Mouse (Mus musculus) midbrain, embryonic 14.5 days (tissue): ENCODE measurements at regions not wholly inside any gene's neighbourhood (a gene's known extent, or its start where the extent isn't known, plus 50 kb on each side); places are given as distances from the start of the nearest gene placed in this dataset.

Experiments
- ATAC-seq: fragments of 200-750 bp; cut with Nextera tagmentation; 2 replicates; pipeline ENCODE4 v1.8.0; 2017; ENCODE audit warnings: moderate number of reproducible peaks, moderate library complexity; ENCODE audit not compliant: low FRiP score, low TSS enrichment
- DNase-seq: peaks from one replicate; pipeline ENCODE4 v3.0.0-alpha.2; 2015
- H3K27ac ChIP-seq: fragments of 300-500 bp; sonication (generic); replicated peaks from 2 replicates; pipeline ENCODE4 v1.5.1; 2014; ENCODE audit warnings: mild to moderate bottlenecking, low read depth, low read length, moderate library complexity
- H3K27me3 ChIP-seq: fragments of 300-500 bp; sonication (generic); 2 replicates; pipeline ENCODE4 v1.6.1; 2014; ENCODE audit warnings: low read length, control low read depth, mixed read lengths; ENCODE audit not compliant: control insufficient read depth, insufficient read depth
- H3K36me3 ChIP-seq: fragments of 300-500 bp; sonication (generic); 2 replicates; pipeline ENCODE4 v1.6.1; 2014; ENCODE audit warnings: low read length, control low read depth; ENCODE audit not compliant: control insufficient read depth, insufficient read depth
- H3K4me1 ChIP-seq: fragments of 300-500 bp; sonication (generic); 2 replicates; pipeline ENCODE4 v1.6.1; 2014; ENCODE audit warnings: mild to moderate bottlenecking, antibody characterized with exemption, low read length, control low read depth; ENCODE audit not compliant: control insufficient read depth, insufficient read depth
- H3K4me2 ChIP-seq: fragments of 300-500 bp; sonication (generic); 2 replicates; pipeline ENCODE4 v1.6.1; 2014; ENCODE audit warnings: mild to moderate bottlenecking, low read length, moderate library complexity
- H3K4me3 ChIP-seq: fragments of 300-500 bp; sonication (generic); replicated peaks from 2 replicates; pipeline ENCODE4 v1.5.1; 2014; ENCODE audit warnings: low read depth, low read length
- H3K9ac ChIP-seq: fragments of 300-500 bp; sonication (generic); replicated peaks from 2 replicates; pipeline ENCODE4 v1.6.1; 2014; ENCODE audit warnings: mild to moderate bottlenecking, low read length, moderate library complexity
- H3K9me3 ChIP-seq: fragments of 300-500 bp; sonication (generic); 2 replicates; pipeline ENCODE4 v1.6.1; 2016; ENCODE audit warnings: low read length, control low read depth, mixed read lengths; ENCODE audit not compliant: control insufficient read depth
- WGBS: fragments of 180-500 bp; shearing (Covaris S2); extraction: QIAGEN DNeasy Blood & Tissue Kit; methylation state at CpG from one replicate; pipeline ENCODE4 v1.1.7; 2014; 5-methylcytosine and 5-hydroxymethylcytosine counted together

DNA sequence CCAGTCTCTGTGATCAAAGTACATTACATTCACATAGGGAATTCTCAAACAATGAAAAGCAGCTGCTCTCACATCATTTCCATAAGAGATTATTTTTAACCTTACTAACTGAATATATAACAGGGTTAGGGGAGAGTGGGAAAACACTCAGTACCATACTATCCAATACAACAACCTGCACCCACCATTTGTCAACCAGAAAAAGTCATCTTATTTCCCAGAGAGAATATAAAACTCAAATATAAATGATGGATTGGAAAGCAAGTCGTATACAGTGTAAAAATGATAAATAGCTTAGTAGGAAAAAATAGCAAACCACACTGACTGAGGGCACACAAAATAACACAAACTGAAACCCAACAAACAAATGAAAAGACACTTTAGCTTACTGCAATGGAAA lies 169.4 kb upstream of the Adamts3 start:
- H3K4me1 ChIP-seq: no peaks in the 10 kb centered on the region
- no peaks in the 10 kb centered on the region for H3K27me3 ChIP-seq
- H3K36me3 ChIP-seq: no peaks in the 10 kb centered on the region
- H3K9ac ChIP-seq: no peak overlapping the region
- no peak for DNase-seq
- 70% methylated on average over 1 of the region's 1 CpGs for WGBS
- no peak overlapping the region for H3K27ac ChIP-seq
- H3K4me2 ChIP-seq: no peak overlapping the region
- no peak for ATAC-seq
- no peaks in the 10 kb centered on the region for H3K9me3 ChIP-seq
- no peak overlapping the region for H3K4me3 ChIP-seq

DNA sequence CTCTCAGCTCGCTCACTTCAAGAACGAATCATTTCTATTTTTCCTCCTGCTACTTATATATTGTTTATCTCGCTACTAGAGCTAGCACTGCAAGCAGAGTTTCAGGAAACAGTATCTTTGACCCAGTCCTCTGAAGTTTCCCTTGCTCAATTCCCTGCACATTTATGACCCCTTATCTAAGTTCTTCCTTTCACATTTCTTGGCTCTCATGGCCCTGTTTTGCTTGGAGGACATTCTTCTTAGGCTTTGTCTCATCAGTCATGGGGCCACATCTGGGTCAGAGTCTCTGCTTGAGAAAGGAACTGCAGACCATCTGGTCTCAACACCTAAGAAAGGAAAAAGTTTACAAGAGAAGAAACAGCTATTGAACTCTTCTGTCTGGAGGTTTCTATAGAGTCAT lies 166.7 kb upstream of the Adamts3 start:
- WGBS: 87% methylated on average over 3 of the region's 3 CpGs
- Histone ChIP-seq H3K27ac (no peak overlapping the region), H3K4me3 (no peak overlapping the region), H3K4me1 (no peaks in the 10 kb centered on the region), H3K9me3 (no peaks in the 10 kb centered on the region), H3K4me2 (no peak overlapping the region), H3K9ac (no peak overlapping the region), H3K36me3 (no peaks in the 10 kb centered on the region), H3K27me3 (no peaks in the 10 kb centered on the region)
- no peak for DNase-seq
- no peak for ATAC-seq

DNA sequence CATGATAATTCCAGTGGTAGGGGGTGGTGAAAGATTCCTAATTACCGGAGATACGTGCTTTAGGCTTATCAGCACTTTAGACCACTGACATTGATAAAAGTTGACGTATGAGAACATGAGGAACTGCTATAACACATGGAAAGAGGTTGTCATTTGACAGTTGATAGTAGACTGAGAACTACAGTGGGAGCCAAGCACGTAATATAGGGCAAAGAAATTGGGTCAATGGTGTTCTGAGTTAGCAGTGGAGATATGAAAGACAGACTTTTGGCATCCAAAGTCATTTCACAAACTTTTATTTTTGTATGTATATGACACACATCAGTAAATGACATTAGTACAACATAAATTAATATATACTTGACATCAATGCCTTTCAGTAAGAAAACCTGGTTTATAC lies 159.6 kb upstream of the Adamts3 start:
- no peaks in the 10 kb centered on the region for H3K9me3 ChIP-seq
- no peaks in the 10 kb centered on the region for H3K4me1 ChIP-seq
- DNase-seq (no peak), ATAC-seq (no peak)
- 85% methylated on average over 4 of the region's 4 CpGs for WGBS
- H3K27ac ChIP-seq: no peak overlapping the region
- H3K27me3 ChIP-seq: no peaks in the 10 kb centered on the region
- H3K9ac ChIP-seq: no peak overlapping the region
- no peak overlapping the region for H3K4me2 ChIP-seq
- H3K36me3 ChIP-seq: no peaks in the 10 kb centered on the region
- no peak overlapping the region for H3K4me3 ChIP-seq

DNA sequence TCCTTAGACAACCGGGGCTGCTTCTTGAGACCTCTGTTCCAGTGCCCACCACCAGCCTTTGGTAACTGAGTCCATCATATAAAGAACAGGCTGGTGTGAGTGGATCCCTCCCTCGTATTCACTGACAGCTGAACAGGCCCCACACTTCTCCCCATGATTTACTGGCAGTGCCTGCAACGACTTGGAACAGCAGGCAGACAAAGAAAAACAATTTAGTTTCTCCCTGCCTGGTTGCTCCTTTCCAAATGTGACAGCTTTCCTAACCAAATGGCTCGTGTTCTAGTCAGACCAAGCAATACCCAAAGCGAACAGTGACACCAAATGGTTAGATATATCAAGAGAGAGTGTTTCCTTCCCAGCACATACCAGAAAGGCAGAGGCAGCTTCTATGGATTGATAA lies 150.0 kb upstream of the Adamts3 start:
- H3K4me2 ChIP-seq: no peak overlapping the region
- no peak overlapping the region for H3K9ac ChIP-seq
- no peaks in the 10 kb centered on the region for H3K36me3 ChIP-seq
- DNase-seq (no peak), ATAC-seq (no peak)
- H3K4me3 ChIP-seq: no peak overlapping the region
- no peaks in the 10 kb centered on the region for H3K27me3 ChIP-seq
- H3K9me3 ChIP-seq: no peaks in the 10 kb centered on the region
- no peak overlapping the region for H3K27ac ChIP-seq
- no peaks in the 10 kb centered on the region for H3K4me1 ChIP-seq
- 51% methylated on average over 5 of the region's 5 CpGs for WGBS

DNA sequence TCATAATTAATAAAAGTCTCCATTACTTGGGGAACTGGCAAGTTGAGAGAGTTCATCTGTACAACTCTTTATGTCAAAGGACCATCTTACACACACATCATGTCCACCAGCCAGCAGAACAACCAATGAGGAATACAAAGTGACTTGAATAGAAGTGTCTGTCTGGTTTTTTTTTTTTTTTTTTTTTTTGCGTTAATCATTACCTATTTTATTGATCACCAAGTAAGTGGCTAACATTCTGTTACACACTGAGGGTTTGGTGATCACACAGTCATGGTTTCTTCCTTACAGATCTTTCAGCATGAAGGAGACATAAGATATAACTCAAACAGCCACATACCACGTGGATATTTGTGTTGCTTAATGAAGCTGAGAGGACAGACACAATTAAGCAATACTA lies 147.6 kb upstream of the Adamts3 start:
- DNase-seq: no peak
- Histone ChIP-seq H3K4me1 (no peaks in the 10 kb centered on the region), H3K9me3 (no peaks in the 10 kb centered on the region), H3K36me3 (no peaks in the 10 kb centered on the region), H3K9ac (no peak overlapping the region), H3K4me2 (no peak overlapping the region), H3K27me3 (no peaks in the 10 kb centered on the region), H3K4me3 (no peak overlapping the region), H3K27ac (no peak overlapping the region)
- WGBS: 82% methylated on average over 2 of the region's 2 CpGs
- ATAC-seq: no peak

DNA sequence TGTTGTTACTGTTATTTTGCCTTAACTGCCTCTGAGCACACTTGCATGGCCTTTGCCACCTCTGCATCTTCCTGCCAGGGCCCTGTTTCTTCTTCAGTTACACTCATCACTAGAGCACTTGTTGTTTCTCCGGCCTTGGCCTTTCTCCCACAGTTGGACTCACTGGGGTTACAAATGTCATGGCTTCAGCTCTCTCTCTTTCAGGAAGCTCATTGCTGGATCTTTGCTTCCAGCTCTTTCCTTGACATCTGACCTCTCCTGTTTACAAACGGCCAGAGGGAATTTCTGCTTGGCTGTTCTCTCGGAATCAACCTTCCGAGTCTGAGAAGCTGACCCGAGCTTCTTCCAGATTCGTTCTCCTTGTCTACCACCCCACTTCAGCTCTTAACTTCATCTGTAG lies 146.6 kb upstream of the Adamts3 start:
- DNase-seq (no peak), ATAC-seq (no peak)
- Histone ChIP-seq H3K27me3 (no peaks in the 10 kb centered on the region), H3K9me3 (no peaks in the 10 kb centered on the region), H3K4me2 (no peak overlapping the region), H3K4me3 (no peak overlapping the region), H3K9ac (no peak overlapping the region), H3K4me1 (no peaks in the 10 kb centered on the region), H3K27ac (no peak overlapping the region), H3K36me3 (no peaks in the 10 kb centered on the region)
- 59% methylated on average over 6 of the region's 6 CpGs for WGBS

DNA sequence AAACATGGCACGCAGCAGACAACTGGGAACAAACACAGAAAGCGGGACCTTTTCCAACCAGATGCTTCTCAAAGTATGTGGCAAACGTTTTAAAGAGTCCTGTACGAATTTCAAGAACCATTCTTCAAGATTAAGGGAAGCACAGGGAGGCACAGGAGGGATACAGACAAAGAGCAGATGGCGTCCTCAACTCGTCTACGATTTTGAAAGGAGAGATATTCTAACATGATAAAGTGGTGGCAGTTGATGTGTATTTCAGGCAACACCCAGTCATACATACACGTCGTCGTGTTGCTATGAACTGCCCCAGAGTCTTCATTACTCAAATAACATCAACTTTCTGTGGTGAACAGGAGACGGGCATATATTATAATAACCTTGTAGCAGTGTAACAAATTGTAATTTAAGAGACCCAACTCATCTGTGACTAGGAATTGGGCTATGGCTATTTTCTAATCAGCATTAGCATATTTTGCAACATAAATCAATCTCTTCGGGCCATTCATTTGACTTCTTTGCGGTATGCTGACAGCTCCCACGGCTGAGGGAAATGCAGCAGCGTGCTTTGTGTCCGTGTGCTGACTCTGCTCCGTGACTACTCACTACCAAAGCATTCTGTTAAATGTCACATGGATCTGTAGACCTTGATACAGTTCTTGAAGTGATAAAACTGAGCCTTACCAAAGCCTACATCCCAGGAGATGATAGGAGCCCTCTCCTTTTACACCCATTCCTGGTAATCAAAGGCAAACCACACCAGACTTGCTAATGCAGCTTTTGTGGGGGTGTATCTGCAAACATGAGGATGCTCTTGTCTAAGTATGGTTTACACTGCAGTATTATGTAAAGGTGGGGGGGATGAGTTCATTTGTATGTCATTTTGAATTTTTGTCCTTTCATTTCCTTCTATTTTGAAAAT lies 144.0 kb upstream of the Adamts3 start:
- DNase-seq (peak; percentile 12), ATAC-seq (no peak)
- WGBS: 77% methylated on average over 17 of the region's 17 CpGs
- H3K27me3 ChIP-seq: no peaks in the 10 kb centered on the region
- H3K36me3 ChIP-seq: no peaks in the 10 kb centered on the region
- H3K9me3 ChIP-seq: no peaks in the 10 kb centered on the region
- no peak overlapping the region for H3K9ac ChIP-seq
- H3K4me3 ChIP-seq: no peak overlapping the region
- no peak overlapping the region for H3K4me2 ChIP-seq
- no peak overlapping the region for H3K27ac ChIP-seq
- no peaks in the 10 kb centered on the region for H3K4me1 ChIP-seq

DNA sequence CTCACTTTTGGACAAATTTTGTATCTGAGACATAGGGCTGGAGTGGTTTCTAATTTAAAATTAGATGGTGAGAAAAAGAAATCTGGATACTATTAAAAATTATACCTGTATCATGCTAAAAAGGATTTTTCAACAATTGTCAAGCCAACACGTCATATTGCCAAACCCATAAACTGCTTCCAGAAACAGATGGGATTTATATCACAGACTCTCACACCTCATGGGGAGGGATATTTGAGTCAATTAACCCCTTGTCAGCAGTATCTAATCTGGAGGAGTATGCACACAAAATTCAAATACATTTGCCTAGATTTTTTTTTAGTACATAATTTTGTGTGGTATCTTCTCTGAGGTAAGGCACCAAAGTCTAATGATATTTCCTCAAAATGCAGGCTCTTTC lies 138.3 kb upstream of the Adamts3 start:
- Histone ChIP-seq H3K9me3 (no peaks in the 10 kb centered on the region), H3K4me3 (no peak overlapping the region), H3K9ac (no peak overlapping the region), H3K27ac (no peak overlapping the region), H3K27me3 (no peaks in the 10 kb centered on the region), H3K36me3 (no peaks in the 10 kb centered on the region), H3K4me1 (no peaks in the 10 kb centered on the region), H3K4me2 (no peak overlapping the region)
- 90% methylated on average over 1 of the region's 1 CpGs for WGBS
- DNase-seq: no peak
- ATAC-seq: no peak

DNA sequence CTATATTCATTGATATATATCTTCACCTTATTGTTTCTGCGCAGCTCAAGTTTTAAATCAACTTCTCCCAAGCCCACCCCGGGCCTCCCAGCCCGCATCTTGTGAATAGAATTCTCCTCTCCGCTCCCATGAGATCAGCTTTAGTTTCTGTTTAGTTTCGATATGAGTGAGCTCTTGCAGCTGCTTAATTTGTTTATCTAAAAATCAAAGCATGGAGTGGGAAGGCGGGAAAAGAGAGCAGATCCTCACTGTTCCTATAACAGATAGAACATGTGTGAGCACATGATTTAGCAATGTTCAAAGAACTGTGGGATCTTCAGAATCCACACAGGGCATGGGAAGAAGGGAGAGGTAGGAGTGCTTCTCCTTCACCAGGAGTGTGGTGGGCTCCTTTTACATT lies 117.6 kb upstream of the Adamts3 start:
- Histone ChIP-seq H3K36me3 (no peaks in the 10 kb centered on the region), H3K4me3 (no peak overlapping the region), H3K4me2 (no peak overlapping the region), H3K27ac (no peak overlapping the region), H3K9ac (no peak overlapping the region), H3K4me1 (no peaks in the 10 kb centered on the region), H3K27me3 (no peaks in the 10 kb centered on the region), H3K9me3 (no peaks in the 10 kb centered on the region)
- DNase-seq (no peak), ATAC-seq (no peak)
- WGBS: 84% methylated on average over 6 of the region's 6 CpGs
